Mouse (Mus musculus) lung, adult 2 months (tissue): ENCODE results near the gene Gm8994. TPM values are rescaled to one million over a fixed set of nuclear protein-coding genes. Genes with fewer than 3 reads are reported as not detected.

Source experiments
- DNase-seq: peaks from one replicate; pipeline ENCODE4 v3.0.0; 2022
- H3K4me1 ChIP-seq: fragments of 200-500 bp; 2 replicates; pipeline ENCODE4 v1.6.1; 2011; ENCODE audit warnings: low read length; ENCODE audit not compliant: control insufficient read depth, insufficient read depth
- H3K4me3 ChIP-seq: fragments of 200-500 bp; replicated peaks from 2 replicates; pipeline ENCODE3; 2011; ENCODE audit warnings: low read depth, mild to moderate bottlenecking, control low read depth, low read length; ENCODE audit errors: extremely low read depth
- CTCF ChIP-seq: fragments of 200-500 bp; IDR thresholded peaks from 2 replicates; pipeline ENCODE4 v1.5.1; 2011; ENCODE audit warnings: mild to moderate bottlenecking, low read length, control low read depth; ENCODE audit not compliant: insufficient read depth
- POLR2A ChIP-seq: fragments of 200-500 bp; IDR thresholded peaks from 2 replicates; pipeline ENCODE4 v1.6.1; 2011; ENCODE audit warnings: low read depth, mild to moderate bottlenecking, control low read depth, low read length, borderline replicate concordance; ENCODE audit errors: extremely low read depth
- WGBS: fragments of 180-500 bp; shearing (Covaris S2); methylation state at CpG from one replicate; pipeline ENCODE4 v1.1.7; 2018; 5-methylcytosine and 5-hydroxymethylcytosine counted together
- polyA plus RNA-seq: library from polyadenylated mRNA; depleted of rRNA; stranded (reverse); fragments of >200 nt; gene quantifications from 2 replicates; pipeline ENCODE4 v1.2.3, GENCODE M21; 2012; rRNA removed

The Gm8994 gene
- polyA plus RNA-seq, 1 experiment = not detected

GRCm38 (mm10) chr6:136347631-136348030, 20.3 kb downstream of the Gm8994 start:
- no peak for DNase-seq
- TF ChIP-seq CTCF (no peak), POLR2A (no peak)
- WGBS = 53% methylated on average over 9 of the region's 9 CpGs
- no peak overlapping the region for H3K4me3 ChIP-seq
- no peaks in the 10 kb centered on the region for H3K4me1 ChIP-seq

- no peak for TF ChIP-seq POLR2A
- TF ChIP-seq CTCF = peak; percentile 53; the same call in 1 of the 2 replicates
- no peak overlapping the region for H3K4me3 ChIP-seq
- no peaks in the 10 kb centered on the region for H3K4me1 ChIP-seq
- 39% methylated on average over 11 of the region's 11 CpGs for WGBS
- DNase-seq = peak; percentile 60
These were observed 26.3 kb downstream of the Gm8994 start for GRCm38 (mm10) chr6:136353399-136354184.

GRCm38 (mm10) chr6:136358471-136358870, 31.1 kb downstream of the Gm8994 start:
- TF ChIP-seq POLR2A = no peak
- no peak for TF ChIP-seq CTCF
- DNase-seq = no peak
- WGBS = 76% methylated on average over 5 of the region's 5 CpGs
- Histone ChIP-seq H3K4me3 (no peak overlapping the region), H3K4me1 (no peaks in the 10 kb centered on the region)

- Histone ChIP-seq H3K4me3 (no peak overlapping the region), H3K4me1 (no peaks in the 10 kb centered on the region)
- 81% methylated on average over 8 of the region's 8 CpGs for WGBS
- TF ChIP-seq POLR2A = no peak
- TF ChIP-seq CTCF = no peak
- no peak for DNase-seq
These were observed 36.0 kb downstream of the Gm8994 start for GRCm38 (mm10) chr6:136363313-136363712.

GRCm38 (mm10) chr6:136364008-136364407, 36.7 kb downstream of the Gm8994 start:
- 64% methylated on average over 4 of the region's 4 CpGs for WGBS

GRCm38 (mm10) chr6:136364430-136365098, 37.2 kb downstream of the Gm8994 start:
- 77% methylated on average over 12 of the region's 12 CpGs for WGBS
- TF ChIP-seq CTCF (no peak), POLR2A (no peak)
- no peak for DNase-seq
- no peak overlapping the region for H3K4me3 ChIP-seq
- no peaks in the 10 kb centered on the region for H3K4me1 ChIP-seq

More at GRCm38 (mm10) chr6:136364008-136364407, 36.7 kb downstream of the Gm8994 start:
- H3K4me1 ChIP-seq = no peaks in the 10 kb centered on the region
- H3K4me3 ChIP-seq = no peak overlapping the region
- no peak for TF ChIP-seq POLR2A
- no peak for TF ChIP-seq CTCF
- no peak for DNase-seq

- no peak for DNase-seq
- H3K4me1 ChIP-seq = no peaks in the 10 kb centered on the region
- no peak overlapping the region for H3K4me3 ChIP-seq
- TF ChIP-seq POLR2A (no peak), CTCF (no peak)
These were observed 48.8 kb downstream of the Gm8994 start for GRCm38 (mm10) chr6:136376097-136376496.

Other genes with a start within 250 kb of the Gm8994 start
- gene Grin2b, start 154.0 kb upstream of the Gm8994 start, polyA plus RNA-seq = 0.12 TPM in 1 of 2 replicates, not detected in the other
- gene E330021D16Rik, start 88.0 kb downstream of the Gm8994 start, polyA plus RNA-seq = 0.11 TPM in 1 of 2 replicates, not detected in the other
- 24.8 and 28.3 TPM in 2 replicates for gene Atf7ip, start 178.6 kb downstream of the Gm8994 start, polyA plus RNA-seq